Mouse (Mus musculus) myocyte (in vitro differentiated cells): ENCODE results near the gene Capn8.

Experiments used
- E2F4 ChIP-seq: IDR thresholded peaks from one replicate; pipeline ENCODE4 v1.6.1; 2011; ENCODE audit warnings: mild to moderate bottlenecking, control low read depth, moderate library complexity; ENCODE audit not compliant: insufficient read depth
- MYOG ChIP-seq, 3 experiments: IDR thresholded peaks; one replicate each; pipeline ENCODE4 v1.6.1; 2011; ENCODE audit warnings: control low read depth in 2 of 3, low read depth in 2 of 3, mild to moderate bottlenecking in 2 of 3; ENCODE audit not compliant: insufficient read length in 2 of 3, control insufficient read depth in 1 of 3, insufficient read depth in 1 of 3
- POLR2A ChIP-seq: IDR thresholded peaks from one replicate; pipeline ENCODE4 v1.6.1; 2011; ENCODE audit warnings: low read depth, mild to moderate bottlenecking, control low read depth, moderate library complexity; ENCODE audit not compliant: insufficient read length
- TCF12 ChIP-seq: IDR thresholded peaks from one replicate; pipeline ENCODE4 v1.6.1; 2011; ENCODE audit warnings: mild to moderate bottlenecking, control low read depth; ENCODE audit not compliant: poor library complexity, insufficient read depth, severe bottlenecking
- USF1 ChIP-seq: IDR thresholded peaks from one replicate; pipeline ENCODE4 v1.6.1; 2011; ENCODE audit warnings: low read depth, mild to moderate bottlenecking, control low read depth, moderate library complexity

DNA sequence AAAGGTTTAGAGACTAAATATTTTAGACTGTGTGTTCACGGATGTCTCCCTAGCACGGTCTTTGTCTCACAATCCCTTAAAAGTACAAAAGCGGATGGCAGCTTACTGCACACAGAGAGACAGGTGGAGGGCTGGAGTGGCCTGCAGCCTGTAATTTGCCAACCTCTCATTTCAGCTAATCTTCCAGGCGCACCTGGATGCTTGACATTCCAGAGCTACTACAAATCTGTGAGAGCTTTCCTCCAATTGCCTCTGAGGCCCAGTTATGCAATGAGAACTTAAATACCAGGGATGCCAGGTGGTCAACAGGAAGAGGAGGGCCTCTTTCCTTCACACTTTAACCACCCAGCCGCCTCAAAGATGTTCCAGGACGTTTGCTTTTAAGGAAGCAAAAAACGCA, 114.8 kb downstream of the Capn8 start:
- TF ChIP-seq POLR2A (no peak), E2F4 (no peak), TCF12 (no peak), USF1 (no peak), MYOG (IDR thresholded peaks at IDR 0.05; ENCODE audit: control insufficient read depth in 1 of 3, insufficient read depth in 1 of 3, insufficient read length in 2 of 3, low read depth in 2 of 3) (no peak)
